Mouse (Mus musculus): ENCODE data around the gene Itgb7. TPM values are rescaled to one million over a fixed set of nuclear protein-coding genes. Genes with fewer than 3 reads are reported as not detected.

Itgb7 gene
- total and polyA plus RNA-seq, 3 experiments: 7.4 to 15.2 TPM; not detected in 1

GRCm38 (mm10) chr15:102262582-102262981, 30.8 kb upstream of the Itgb7 start:
- Histone ChIP-seq H3K4me1 (ENCODE audit: control insufficient read depth in 1 of 2, insufficient read depth in 2 of 2, low read length in 2 of 2) (peaks cover 0 to 3% of the 10 kb centered on the region in 2 experiments; a peak in 1 of 4 replicates), H3K79me2 (ENCODE audit: control insufficient read depth, insufficient read depth, low read length, poor library complexity) (no peaks in the 10 kb centered on the region), H3K9me3 (replicated peaks; ENCODE audit: insufficient read depth, low read length) (no peaks in the 10 kb centered on the region), H3K9ac (ENCODE audit: control insufficient read depth, low read depth, low read length, poor library complexity, severe bottlenecking) (no peak overlapping the region), H3K36me3 (ENCODE audit: control insufficient read depth in 1 of 2, insufficient read depth in 2 of 2, low read length in 2 of 2) (no peaks in the 10 kb centered on the region), H3K27me3 (ENCODE audit: control insufficient read depth in 1 of 2, insufficient read depth in 2 of 2, low read length in 2 of 2) (peaks cover 45 to 61% of the 10 kb centered on the region in 2 experiments), H3K27ac (ENCODE audit: control insufficient read depth, low read depth, low read length) (no peak overlapping the region), H3K4me3 (ENCODE audit: control insufficient read depth in 1 of 2, insufficient read depth in 1 of 2, low read depth in 2 of 2, low read length in 2 of 2) (no peak overlapping the region)
- TF ChIP-seq ZKSCAN1 (IDR thresholded peaks at IDR 0.05; ENCODE audit: low read depth, low read length) (no peak), JUND (IDR thresholded peaks at IDR 0.05; ENCODE audit: low read depth, low read length) (no peak), ELF1 (IDR thresholded peaks at IDR 0.05; ENCODE audit: low read depth, low read length) (no peak), KAT2A (conservative IDR thresholded peaks at IDR 0.05; ENCODE audit: low read depth, low read length) (no peak), ZNF384 (IDR thresholded peaks at IDR 0.05; ENCODE audit: low read depth, low read length) (no peak), EP300 (IDR thresholded peaks at IDR 0.05; ENCODE audit: low read depth in 1 of 2, low read length in 2 of 2) (no peak), CHD1 (IDR thresholded peaks at IDR 0.05; ENCODE audit: low read depth, low read length) (no peak)
- DNase-seq (ENCODE audit: low read depth, low spot score): no peak

DNA sequence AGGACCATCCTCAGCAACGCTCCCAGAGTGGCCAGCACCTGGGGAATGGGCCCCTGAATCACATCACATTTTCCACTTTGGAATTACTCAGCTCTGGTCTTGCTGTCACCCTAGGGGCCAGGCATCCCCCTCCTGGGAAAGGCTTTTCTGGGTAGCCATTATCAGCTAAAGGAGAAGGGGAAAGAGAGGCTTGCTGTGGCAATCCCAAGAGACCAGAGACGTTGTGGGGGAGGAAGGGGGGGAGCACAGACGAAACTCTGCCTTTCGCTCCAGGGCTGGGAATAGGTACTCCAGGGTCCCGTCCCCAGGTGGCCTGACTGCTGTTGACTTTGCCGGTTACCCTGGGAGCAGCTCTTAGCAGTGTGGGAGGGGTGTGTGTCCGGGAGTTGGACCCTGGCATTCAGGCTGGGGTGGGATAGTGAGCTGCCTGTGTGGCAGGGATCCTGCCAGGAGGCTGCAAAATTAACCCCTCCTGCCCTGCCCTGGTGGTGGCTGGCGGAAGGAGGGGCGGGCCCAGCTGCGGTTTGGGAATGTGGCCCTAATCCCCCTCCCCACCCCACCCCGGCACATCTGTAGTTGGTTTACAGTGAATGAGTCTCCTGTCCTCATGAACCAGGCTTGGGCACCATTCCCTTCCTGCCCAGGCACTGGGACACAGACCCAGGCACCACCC, 27.0 kb upstream of the Itgb7 start:
- H3K4me3 ChIP-seq (ENCODE audit: control insufficient read depth in 1 of 2, insufficient read depth in 1 of 2, low read depth in 2 of 2, low read length in 2 of 2): no peak overlapping the region
- H3K27me3 ChIP-seq (ENCODE audit: control insufficient read depth in 1 of 2, insufficient read depth in 2 of 2, low read length in 2 of 2): peaks cover 64 to 69% of the 10 kb centered on the region in 2 experiments
- TF ChIP-seq NELFE (IDR thresholded peaks at IDR 0.05; ENCODE audit: low read depth, low read length): no peak
- no peak for TF ChIP-seq SIN3A (IDR thresholded peaks at IDR 0.05; ENCODE audit: low read length)
- no peak for TF ChIP-seq ZNF384 (IDR thresholded peaks at IDR 0.05; ENCODE audit: low read depth, low read length)
- no peak for TF ChIP-seq MYC (IDR thresholded peaks at IDR 0.05; ENCODE audit: low read depth, low read length)
- TF ChIP-seq RCOR1 (IDR thresholded peaks at IDR 0.05; ENCODE audit: low read depth, low read length): no peak
- no peak for TF ChIP-seq CTCF (IDR thresholded peaks at IDR 0.05 in 2 of 3, conservative IDR thresholded peaks at IDR 0.05 in 1 of 3; ENCODE audit: control insufficient read depth in 1 of 3, insufficient read depth in 1 of 3, low read depth in 2 of 3, low read length in 3 of 3, poor library complexity in 1 of 3, severe bottlenecking in 1 of 3)
- TF ChIP-seq MYB (IDR thresholded peaks at IDR 0.05; ENCODE audit: low read depth, low read length): no peak
- no peak for TF ChIP-seq NRF1 (IDR thresholded peaks at IDR 0.05; ENCODE audit: insufficient read depth, low read depth, low read length, poor library complexity, severe bottlenecking)
- TF ChIP-seq UBTF (IDR thresholded peaks at IDR 0.05; ENCODE audit: borderline replicate concordance, insufficient read depth, low read depth, low read length): no peak
- no peak for TF ChIP-seq HCFC1 (IDR thresholded peaks at IDR 0.05; ENCODE audit: low read depth, low read length)
- no peak for TF ChIP-seq EP300 (IDR thresholded peaks at IDR 0.05; ENCODE audit: low read depth in 1 of 2, low read length in 2 of 2)
- TF ChIP-seq POLR2AphosphoS2 (IDR thresholded peaks at IDR 0.05; ENCODE audit: low read length): no peak
- no peak for TF ChIP-seq USF1 (IDR thresholded peaks at IDR 0.05; ENCODE audit: low read depth, low read length)
- no peak for TF ChIP-seq USF2 (IDR thresholded peaks at IDR 0.05; ENCODE audit: borderline replicate concordance in 1 of 2, insufficient read depth in 1 of 2, low read depth in 1 of 2, low read length in 2 of 2)
- TF ChIP-seq TCF12 (IDR thresholded peaks at IDR 0.05; ENCODE audit: low read depth, low read length): no peak
- H3K79me2 ChIP-seq (ENCODE audit: control insufficient read depth, insufficient read depth, low read length, poor library complexity): no peaks in the 10 kb centered on the region
- H3K27ac ChIP-seq (ENCODE audit: control insufficient read depth, low read depth, low read length): no peak overlapping the region
- peaks cover 0 to 3% of the 10 kb centered on the region in 2 experiments; a peak in 2 of 4 replicates for H3K4me1 ChIP-seq (ENCODE audit: control insufficient read depth in 1 of 2, insufficient read depth in 2 of 2, low read length in 2 of 2)
- DNase-seq (ENCODE audit: low read depth, low spot score): no peak
- no peaks in the 10 kb centered on the region for H3K9me3 ChIP-seq (replicated peaks; ENCODE audit: insufficient read depth, low read length)
- no peaks in the 10 kb centered on the region for H3K36me3 ChIP-seq (ENCODE audit: control insufficient read depth in 1 of 2, insufficient read depth in 2 of 2, low read length in 2 of 2)
- H3K9ac ChIP-seq (ENCODE audit: control insufficient read depth, low read depth, low read length, poor library complexity, severe bottlenecking): no peak overlapping the region

Data from MEL (cell line).